Mouse (Mus musculus): Measurements from ENCODE around the gene St3gal4. TPM values are rescaled to one million over a fixed set of nuclear protein-coding genes. Genes with fewer than 3 reads are reported as not detected.

St3gal4 gene
- polyA plus RNA-seq, 1 experiment from 2014 or later, result 18.4 TPM

GRCm38 (mm10) chr9:35049891-35050527, 69.1 kb downstream of the St3gal4 start:
- H3K27me3 ChIP-seq (ENCODE audit: insufficient read depth, poor library complexity, severe bottlenecking), result peaks cover 36% of the 10 kb centered on the region; the same call in 1 of the 2 replicates
- DNase-seq (ENCODE audit: low spot score), result peak; percentile 55
- H3K36me3 ChIP-seq, result peaks cover 22% of the 10 kb centered on the region
- 83% methylated on average over 3 of the region's 3 CpGs for WGBS
- H3K4me3 ChIP-seq, result no peak overlapping the region
- peaks cover 39% of the 10 kb centered on the region for H3K4me1 ChIP-seq
- H3K27ac ChIP-seq, result no peak overlapping the region
- no peaks in the 10 kb centered on the region for H3K9me3 ChIP-seq

DNA sequence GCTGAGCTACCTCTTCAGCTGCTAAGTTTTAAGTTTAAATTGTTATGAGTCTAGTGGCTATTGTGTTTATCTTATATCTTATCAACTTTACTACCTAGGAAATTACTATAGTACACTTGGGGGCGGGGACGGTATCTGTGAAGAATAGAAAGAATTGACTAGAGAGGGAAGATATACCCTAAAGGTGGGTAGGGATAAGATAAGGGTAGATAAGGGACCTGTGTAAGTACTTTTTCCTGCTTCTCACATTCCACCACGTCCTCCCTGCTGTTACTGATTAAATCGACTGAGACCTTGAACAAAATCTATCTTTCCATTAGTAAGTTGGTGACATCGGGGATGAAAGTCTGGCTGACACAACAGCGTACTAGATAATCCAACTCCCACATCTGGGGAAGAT, 70.6 kb downstream of the St3gal4 start:
- no peak overlapping the region for H3K27ac ChIP-seq
- H3K4me3 ChIP-seq, result no peak overlapping the region
- H3K4me1 ChIP-seq, result peaks cover 51% of the 10 kb centered on the region
- WGBS, result 52% methylated on average over 6 of the region's 6 CpGs
- DNase-seq (ENCODE audit: low spot score), result peak; percentile 19
- H3K9me3 ChIP-seq, result no peaks in the 10 kb centered on the region
- peaks cover 19% of the 10 kb centered on the region for H3K36me3 ChIP-seq
- peaks cover 23% of the 10 kb centered on the region; the same call in 1 of the 2 replicates for H3K27me3 ChIP-seq (ENCODE audit: insufficient read depth, poor library complexity, severe bottlenecking)

DNA sequence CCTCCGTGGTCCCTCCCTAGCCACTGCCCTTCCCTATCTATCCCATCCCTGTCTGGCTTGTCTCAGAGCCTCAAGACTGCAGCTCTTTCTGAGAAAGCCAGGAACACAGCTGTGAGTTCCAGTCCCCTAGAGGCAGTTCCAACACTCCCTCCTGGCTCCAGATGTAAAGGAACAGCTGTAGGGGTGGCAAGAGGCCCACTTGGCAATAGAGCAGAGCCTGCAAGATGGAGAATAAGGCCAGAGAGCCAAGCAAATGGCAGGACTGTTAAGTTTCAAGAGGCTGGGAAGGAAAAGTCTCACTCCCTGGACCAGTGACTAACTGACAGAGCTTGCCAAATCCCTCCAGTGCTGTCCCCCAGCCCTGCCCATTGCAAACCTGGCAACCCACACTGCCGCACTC, 73.3 kb downstream of the St3gal4 start:
- Histone ChIP-seq H3K36me3 (peaks cover 11% of the 10 kb centered on the region; the same call in 1 of the 2 replicates), H3K9me3 (no peaks in the 10 kb centered on the region), H3K4me1 (peaks cover 43% of the 10 kb centered on the region), H3K4me3 (no peak overlapping the region), H3K27ac (peak overlapping the region; percentile 63), H3K27me3 (ENCODE audit: insufficient read depth, poor library complexity, severe bottlenecking) (peaks cover 15% of the 10 kb centered on the region; the same call in 1 of the 2 replicates)
- DNase-seq (ENCODE audit: low spot score), result no peak
- 52% methylated on average over 2 of the region's 2 CpGs for WGBS

DNA sequence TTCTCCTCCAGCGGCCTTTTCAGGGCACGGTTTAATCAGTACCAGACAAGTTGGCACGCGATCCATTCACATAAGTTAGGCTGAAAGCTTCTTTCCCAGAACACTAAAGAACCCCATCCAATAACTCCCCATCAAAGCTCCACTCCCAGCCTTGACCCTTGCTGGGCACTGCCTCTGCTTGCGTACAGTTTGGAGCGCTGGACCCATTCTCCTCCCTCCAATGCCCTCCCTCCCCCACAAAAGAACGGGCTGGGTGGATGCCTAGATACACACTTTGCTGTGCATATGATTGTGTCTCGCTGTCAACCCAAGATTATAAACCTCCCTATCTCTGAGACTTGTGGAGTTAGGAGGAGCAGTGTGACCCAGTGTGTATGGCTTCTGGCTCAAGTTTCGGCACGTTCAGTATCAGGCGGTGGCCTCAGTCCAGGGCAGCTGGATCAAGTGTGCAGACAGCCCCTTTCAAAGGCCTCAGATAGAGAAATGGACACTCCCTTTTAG, 74.0 kb downstream of the St3gal4 start:
- Histone ChIP-seq H3K9me3 (no peaks in the 10 kb centered on the region), H3K4me3 (no peak overlapping the region), H3K36me3 (peaks cover 11% of the 10 kb centered on the region; the same call in 1 of the 2 replicates), H3K4me1 (peaks cover 40% of the 10 kb centered on the region), H3K27me3 (ENCODE audit: insufficient read depth, poor library complexity, severe bottlenecking) (peaks cover 8% of the 10 kb centered on the region; the same call in 1 of the 2 replicates), H3K27ac (peak overlapping the region; percentile 79; the same call in 1 of the 2 replicates)
- peak; percentile 71 for DNase-seq (ENCODE audit: low spot score)
- WGBS, result 51% methylated on average over 11 of the region's 11 CpGs

DNA sequence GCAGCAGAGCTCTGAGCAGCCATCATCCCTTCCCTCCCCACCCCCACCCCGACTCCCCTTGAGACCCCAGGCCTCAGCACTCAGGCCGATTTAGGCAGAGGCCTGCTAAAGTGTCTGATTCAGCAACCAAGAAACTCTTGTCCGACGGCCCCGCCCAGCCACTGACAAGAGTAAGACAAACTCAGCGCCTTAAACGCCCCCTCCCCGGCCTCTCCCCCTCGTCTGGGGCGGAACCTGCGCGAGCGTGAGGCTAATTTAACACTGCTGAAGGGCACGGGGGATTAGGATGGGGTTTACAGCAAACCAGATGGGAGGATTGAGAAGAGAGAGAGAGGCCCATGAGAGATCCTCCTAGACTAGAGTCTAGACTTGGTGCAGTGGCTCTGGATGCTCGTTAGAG, 74.6 kb downstream of the St3gal4 start:
- Histone ChIP-seq H3K36me3 (peaks cover 11% of the 10 kb centered on the region; the same call in 1 of the 2 replicates), H3K4me1 (peaks cover 41% of the 10 kb centered on the region), H3K4me3 (peak overlapping the region; percentile 15; the same call in 1 of the 2 replicates), H3K27ac (peak overlapping the region; percentile 79), H3K27me3 (ENCODE audit: insufficient read depth, poor library complexity, severe bottlenecking) (peaks cover 8% of the 10 kb centered on the region; the same call in 1 of the 2 replicates), H3K9me3 (no peaks in the 10 kb centered on the region)
- peak; percentile 76 for DNase-seq (ENCODE audit: low spot score)
- WGBS, result 10% methylated on average over 15 of the region's 15 CpGs

- Histone ChIP-seq H3K27me3 (ENCODE audit: insufficient read depth, poor library complexity, severe bottlenecking) (peaks cover 8% of the 10 kb centered on the region; the same call in 1 of the 2 replicates), H3K9me3 (no peaks in the 10 kb centered on the region), H3K4me3 (no peak overlapping the region), H3K36me3 (peaks cover 11% of the 10 kb centered on the region; the same call in 1 of the 2 replicates), H3K4me1 (peaks cover 49% of the 10 kb centered on the region), H3K27ac (no peak overlapping the region)
- DNase-seq (ENCODE audit: low spot score), result peak; percentile 71
- WGBS, result 77% methylated on average over 7 of the region's 7 CpGs
Observed at GRCm38 (mm10) chr9:35043619-35044018, 75.4 kb downstream of the St3gal4 start.

DNA sequence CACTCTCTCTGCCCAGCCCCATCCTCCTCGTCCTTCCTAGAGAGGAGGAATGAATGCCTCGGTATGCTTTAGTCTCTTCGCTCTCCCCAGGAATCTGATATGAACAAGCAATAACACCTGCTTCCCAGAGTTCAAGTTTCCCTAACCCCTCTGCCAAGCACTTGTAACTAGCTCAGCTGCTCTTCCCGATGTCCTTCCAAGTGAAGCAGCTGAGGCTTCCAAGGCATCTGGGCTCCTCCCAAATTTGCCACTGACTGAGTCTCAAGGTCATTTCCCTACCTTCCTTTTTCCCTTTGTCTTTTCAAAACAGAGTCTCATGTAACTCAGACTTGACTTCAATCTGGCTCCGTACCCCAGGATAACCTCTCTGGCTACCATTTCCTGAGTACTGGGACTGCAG, 77.6 kb downstream of the St3gal4 start:
- H3K27me3 ChIP-seq (ENCODE audit: insufficient read depth, poor library complexity, severe bottlenecking), result peaks cover 6% of the 10 kb centered on the region; the same call in 1 of the 2 replicates
- H3K4me3 ChIP-seq, result no peak overlapping the region
- no peak overlapping the region for H3K27ac ChIP-seq
- no peak for DNase-seq (ENCODE audit: low spot score)
- no peaks in the 10 kb centered on the region for H3K9me3 ChIP-seq
- peaks cover 49% of the 10 kb centered on the region for H3K4me1 ChIP-seq
- H3K36me3 ChIP-seq, result no peaks in the 10 kb centered on the region
- WGBS, result 63% methylated on average over 5 of the region's 5 CpGs

DNA sequence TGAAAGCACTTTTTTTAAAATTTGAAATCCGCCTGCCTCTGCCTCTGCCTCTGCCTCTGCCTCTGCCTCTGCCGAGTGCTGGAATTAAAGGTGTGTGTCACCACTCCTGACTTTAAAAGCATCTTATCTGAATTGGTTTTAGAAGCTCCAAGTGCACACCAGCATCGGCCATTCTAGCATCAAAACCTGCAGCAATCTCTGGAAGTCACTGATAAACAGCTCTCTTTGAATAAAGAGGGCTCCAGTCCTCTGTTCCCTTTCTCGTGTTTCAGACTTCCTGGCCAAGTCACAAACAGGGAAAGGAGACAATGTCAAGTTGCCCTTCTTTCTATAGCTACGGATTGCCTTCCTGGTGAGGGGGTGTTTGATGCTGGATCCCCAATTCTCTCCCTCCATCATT, 79.2 kb downstream of the St3gal4 start:
- Histone ChIP-seq H3K4me1 (peaks cover 42% of the 10 kb centered on the region), H3K4me3 (no peak overlapping the region), H3K36me3 (no peaks in the 10 kb centered on the region), H3K27ac (peak overlapping the region; percentile 57; the same call in 1 of the 2 replicates), H3K27me3 (ENCODE audit: insufficient read depth, poor library complexity, severe bottlenecking) (peaks cover 10% of the 10 kb centered on the region; the same call in 1 of the 2 replicates), H3K9me3 (no peaks in the 10 kb centered on the region)
- 33% methylated on average over 5 of the region's 5 CpGs for WGBS
- DNase-seq (ENCODE audit: low spot score), result no peak

GRCm38 (mm10) chr9:35038922-35039586, 80.0 kb downstream of the St3gal4 start:
- no peak for DNase-seq (ENCODE audit: low spot score)
- no peaks in the 10 kb centered on the region for H3K36me3 ChIP-seq
- peaks cover 36% of the 10 kb centered on the region for H3K4me1 ChIP-seq
- H3K27me3 ChIP-seq (ENCODE audit: insufficient read depth, poor library complexity, severe bottlenecking), result peaks cover 13% of the 10 kb centered on the region; the same call in 1 of the 2 replicates
- no peak overlapping the region for H3K4me3 ChIP-seq
- H3K27ac ChIP-seq, result peak overlapping the region; percentile 30
- WGBS, result 44% methylated on average over 7 of the region's 7 CpGs
- H3K9me3 ChIP-seq, result no peaks in the 10 kb centered on the region

GRCm38 (mm10) chr9:35035074-35035473, 84.0 kb downstream of the St3gal4 start:
- Histone ChIP-seq H3K27me3 (ENCODE audit: insufficient read depth, poor library complexity, severe bottlenecking) (peaks cover 13% of the 10 kb centered on the region; the same call in 1 of the 2 replicates), H3K4me3 (peak overlapping the region; percentile 39; the same call in 1 of the 2 replicates), H3K27ac (peak overlapping the region; percentile 47), H3K36me3 (no peaks in the 10 kb centered on the region), H3K9me3 (no peaks in the 10 kb centered on the region), H3K4me1 (peaks cover 25% of the 10 kb centered on the region)
- no peak for DNase-seq (ENCODE audit: low spot score)
- WGBS, result 36% methylated on average over 14 of the region's 14 CpGs

- WGBS, result 76% methylated on average over 6 of the region's 6 CpGs
- peaks cover 15% of the 10 kb centered on the region for H3K4me1 ChIP-seq
- H3K27me3 ChIP-seq (ENCODE audit: insufficient read depth, poor library complexity, severe bottlenecking), result peaks cover 22% of the 10 kb centered on the region
- H3K36me3 ChIP-seq, result no peaks in the 10 kb centered on the region
- H3K4me3 ChIP-seq, result no peak overlapping the region
- no peak for DNase-seq (ENCODE audit: low spot score)
- H3K9me3 ChIP-seq, result no peaks in the 10 kb centered on the region
- H3K27ac ChIP-seq, result no peak overlapping the region
Observed at GRCm38 (mm10) chr9:35032457-35032856, 86.6 kb downstream of the St3gal4 start.

- Histone ChIP-seq H3K27me3 (ENCODE audit: insufficient read depth, poor library complexity, severe bottlenecking) (peaks cover 35% of the 10 kb centered on the region), H3K27ac (no peak overlapping the region), H3K4me1 (peaks cover 15% of the 10 kb centered on the region), H3K4me3 (no peak overlapping the region), H3K36me3 (no peaks in the 10 kb centered on the region), H3K9me3 (no peaks in the 10 kb centered on the region)
- DNase-seq (ENCODE audit: low spot score), result no peak
- 71% methylated on average over 5 of the region's 5 CpGs for WGBS
Observed at GRCm38 (mm10) chr9:35030823-35031222, 88.2 kb downstream of the St3gal4 start.

Data from heart, embryonic 10.5 days (tissue).